Mouse (Mus musculus): ENCODE measurements at regions not wholly inside any gene's neighbourhood (a gene's known extent, or its start where the extent isn't known, plus 50 kb on each side); places are given as distances from the start of the nearest gene placed in this dataset.

DNA sequence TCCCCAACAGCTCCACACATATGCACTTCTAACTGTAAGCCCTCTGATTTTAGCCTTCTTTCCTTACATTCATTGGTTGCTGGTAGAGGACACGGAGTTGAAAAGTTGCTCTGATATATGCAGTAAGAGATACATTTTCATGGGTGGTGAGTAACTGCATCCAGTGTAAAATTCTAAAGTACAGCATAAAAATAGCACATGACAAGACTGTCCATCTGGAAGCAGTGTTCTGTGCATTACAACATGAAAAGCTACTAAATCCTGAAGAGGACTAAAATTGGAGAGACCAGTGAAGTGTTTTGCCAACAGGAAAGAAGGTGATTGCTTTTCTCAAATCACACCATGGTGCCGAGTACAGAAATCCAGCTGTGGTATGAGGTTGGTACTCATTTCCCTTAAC is 210.2 kb upstream of the Speer2 start:
- TF ChIP-seq E2F4 (IDR thresholded peaks at IDR 0.05; ENCODE audit: borderline replicate concordance, low read depth, low read length) (no peak), CHD2 (IDR thresholded peaks at IDR 0.05; ENCODE audit: low read length) (no peak), ZC3H11A (IDR thresholded peaks at IDR 0.05; ENCODE audit: low read depth, low read length) (no peak), EP300 (IDR thresholded peaks at IDR 0.05; ENCODE audit: low read depth in 1 of 2, low read length in 2 of 2) (no peak), HCFC1 (IDR thresholded peaks at IDR 0.05; ENCODE audit: low read depth, low read length) (no peak)

All from MEL (cell line).